Mouse (Mus musculus) left cerebral cortex, adult 11 months (tissue): Measurements from ENCODE around the gene Lypd6.

Source experiments
- DNase-seq: peaks from one replicate; pipeline ENCODE4 v3.0.0; 2022; ENCODE audit warnings: low spot score

Gene Lypd6

GRCm38 (mm10) chr2:50066246-50066967, at the start of gene Lypd6:
Gene Lypd6, plus strand, starts transcription at chr2:50066429.
- peak; percentile 53 for DNase-seq

DNA sequence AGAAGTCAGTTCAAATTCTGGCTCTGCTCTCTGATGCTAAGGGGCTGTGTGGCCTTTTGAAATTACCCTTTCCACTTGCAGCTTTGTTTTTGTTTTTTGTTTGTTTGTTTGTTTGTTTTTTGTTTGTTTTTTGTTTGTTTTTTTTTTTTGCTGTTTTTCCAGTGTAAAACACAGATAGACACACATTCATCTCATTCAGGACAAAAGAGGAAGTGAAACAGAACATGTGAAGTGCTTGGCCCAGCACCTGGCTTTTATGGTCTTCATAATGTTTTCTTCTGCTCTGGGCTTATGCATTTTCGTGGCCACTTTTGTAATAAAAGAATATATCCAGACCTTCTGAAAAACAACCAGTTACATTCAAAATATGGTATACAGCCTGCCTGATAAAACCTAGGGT, 46.8 kb upstream of the Lypd6 start:
- no peak for DNase-seq

DNA sequence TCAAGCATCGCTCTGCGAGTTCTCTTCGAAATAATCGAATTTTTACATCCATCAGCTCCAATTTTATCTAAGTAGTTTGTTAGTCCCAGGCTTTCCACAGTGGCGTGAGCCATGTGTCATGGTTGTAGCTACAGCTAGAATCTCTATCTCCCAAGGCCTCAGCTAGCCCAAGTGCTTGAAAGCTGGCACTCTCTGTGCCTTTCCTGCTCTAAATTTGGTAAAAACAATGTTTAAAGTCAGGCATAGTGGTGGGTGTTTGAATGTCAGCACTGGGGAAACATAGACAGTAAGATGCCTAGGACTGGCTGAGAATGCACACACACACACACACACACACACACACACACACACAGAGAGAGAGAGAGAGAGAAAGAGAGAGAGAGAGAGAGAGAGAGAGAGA, 40.7 kb upstream of the Lypd6 start:
- no peak for DNase-seq

DNA sequence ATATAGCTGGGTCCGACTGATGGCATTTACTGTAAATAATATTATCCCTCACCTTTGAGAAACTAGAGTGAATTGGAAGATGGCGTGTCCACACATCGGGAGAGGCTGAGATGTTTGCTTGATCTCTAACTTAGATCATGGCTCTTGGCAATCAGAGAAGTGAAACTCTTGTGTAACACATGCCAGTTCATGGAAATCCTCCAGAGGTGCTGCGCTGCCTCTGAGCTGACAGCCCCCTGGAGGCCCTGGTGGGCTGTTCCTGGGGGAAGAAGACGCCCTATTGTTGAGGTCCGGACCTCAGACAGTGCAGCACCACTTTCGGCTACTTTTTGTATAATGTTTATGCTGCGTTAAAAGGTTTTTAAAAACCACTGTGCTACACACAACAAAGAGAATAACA, 37.3 kb upstream of the Lypd6 start:
- no peak for DNase-seq

DNA sequence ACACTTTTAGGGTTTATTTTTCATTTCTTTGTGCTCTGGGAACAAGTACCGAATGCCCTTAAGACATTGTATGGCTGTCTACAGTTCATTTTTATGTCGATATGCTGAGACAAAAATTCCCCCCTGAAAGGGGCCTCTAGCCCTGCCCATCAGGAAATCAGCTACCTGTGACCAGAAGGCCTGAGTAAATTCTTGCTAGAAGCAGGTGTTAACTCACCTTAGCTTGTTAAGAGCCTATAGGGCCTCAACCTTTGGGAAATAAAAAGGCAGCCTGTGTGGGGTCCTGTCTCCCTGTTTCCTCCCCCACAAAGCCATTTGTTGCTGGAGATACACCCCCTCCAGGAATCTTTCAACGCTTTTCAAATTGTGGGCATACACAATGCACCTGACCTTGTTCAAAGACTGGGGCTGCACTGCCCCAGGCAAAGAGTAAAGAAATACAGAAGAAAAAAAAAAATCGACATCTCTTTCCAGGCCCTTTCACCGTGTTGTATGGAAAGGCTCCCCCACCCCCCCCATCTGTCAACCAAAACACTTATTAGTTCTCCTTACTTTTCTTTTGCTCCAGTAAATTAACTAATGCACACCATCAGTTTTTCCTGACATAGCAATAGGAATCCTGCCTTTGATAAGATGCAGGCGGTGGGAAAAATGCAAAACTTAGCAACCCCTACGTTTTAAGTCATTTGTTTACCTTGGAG, 21.9 kb upstream of the Lypd6 start:
- DNase-seq = no peak

GRCm38 (mm10) chr2:50044871-50045470, 21.3 kb upstream of the Lypd6 start:
- peak; percentile 25 for DNase-seq

GRCm38 (mm10) chr2:50045841-50046240, 20.4 kb upstream of the Lypd6 start:
- no peak for DNase-seq

DNA sequence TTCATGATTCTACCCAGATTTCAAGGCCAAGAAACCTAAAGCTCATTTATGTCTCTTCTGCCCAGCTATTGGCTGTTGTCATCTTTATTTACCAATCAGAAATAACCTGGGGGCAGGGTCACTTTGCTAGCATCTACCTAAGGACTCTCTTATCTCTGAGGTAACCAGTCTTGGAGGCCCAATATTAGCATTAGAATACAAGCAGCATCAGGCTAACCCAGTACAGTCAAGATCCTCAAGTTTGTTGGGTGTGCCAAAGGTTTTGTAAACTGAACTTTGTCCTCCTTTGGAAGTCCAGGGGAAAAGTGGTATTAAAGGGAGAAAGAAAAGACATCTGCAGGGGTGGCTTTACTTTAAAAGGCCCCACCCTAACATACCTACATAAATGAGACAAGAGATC, 17.8 kb upstream of the Lypd6 start:
- DNase-seq = no peak

- no peak for DNase-seq
Measured at GRCm38 (mm10) chr2:50053893-50054292, 12.3 kb upstream of the Lypd6 start.

- no peak for DNase-seq
Measured at GRCm38 (mm10) chr2:50065902-50066245, 355 bp upstream of the Lypd6 start.

GRCm38 (mm10) chr2:50066968-50067315, 713 bp downstream of the Lypd6 start:
- no peak for DNase-seq

- no peak for DNase-seq
Measured at GRCm38 (mm10) chr2:50069571-50070295, 3.5 kb downstream of the Lypd6 start.

DNA sequence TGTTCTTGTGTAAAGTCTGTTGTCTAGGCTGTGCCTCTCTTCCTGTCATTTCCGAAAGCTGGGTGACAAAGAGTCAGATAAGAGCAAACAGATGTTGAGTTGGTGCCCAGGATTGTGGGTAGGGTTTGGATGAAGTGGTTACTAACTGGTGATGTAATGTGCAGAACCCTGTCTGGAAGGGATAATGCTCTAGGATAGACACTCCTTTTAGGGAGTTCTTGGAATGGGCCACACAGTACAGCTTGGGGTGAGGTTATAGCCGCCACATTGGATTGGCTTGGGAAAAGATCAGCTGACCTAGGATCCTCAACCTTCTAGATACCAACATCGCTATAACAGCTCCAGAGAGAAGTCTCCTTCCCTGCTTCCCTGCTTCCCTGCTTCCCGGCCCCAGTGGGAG, 5.9 kb downstream of the Lypd6 start:
- no peak for DNase-seq

GRCm38 (mm10) chr2:50084746-50085145, 18.5 kb downstream of the Lypd6 start:
- DNase-seq = no peak

DNA sequence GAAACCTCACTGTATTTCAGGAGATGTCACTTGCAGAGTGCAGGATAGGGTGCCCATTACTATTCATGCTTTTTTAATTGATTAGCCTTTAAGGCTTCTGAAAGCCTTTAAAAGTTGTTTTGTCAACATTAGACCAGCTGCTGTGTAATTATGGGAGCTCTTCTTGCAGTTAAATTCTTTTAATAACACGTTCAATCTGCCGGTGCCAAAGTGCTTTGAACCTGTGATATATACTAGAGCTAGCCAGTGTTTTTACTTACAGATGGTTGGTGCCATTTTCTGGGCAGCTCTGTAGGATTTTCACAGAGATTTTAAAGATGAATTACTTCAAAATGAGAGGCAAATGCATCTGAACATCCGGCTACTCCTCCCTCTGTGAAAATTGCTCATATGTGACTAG, 21.5 kb downstream of the Lypd6 start:
- DNase-seq = no peak

DNA sequence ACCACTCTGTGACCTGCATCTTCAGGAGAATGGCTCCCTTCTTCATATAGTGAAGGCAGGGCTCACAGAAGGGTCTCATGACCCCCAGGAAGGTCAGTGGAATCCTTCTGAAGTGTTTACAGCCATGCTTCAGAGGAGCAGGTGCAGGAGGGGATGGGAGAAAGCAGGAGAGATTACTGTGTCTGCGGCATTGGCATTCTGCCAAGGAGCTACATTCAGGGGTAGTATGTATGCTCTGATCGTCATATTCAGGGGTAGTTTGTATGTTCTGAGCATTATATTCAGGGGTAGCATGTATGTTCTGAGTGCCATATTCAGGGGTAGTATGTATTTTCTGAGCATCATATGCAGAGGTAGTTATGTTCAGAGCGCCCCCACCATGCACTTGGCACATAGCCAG, 30.1 kb downstream of the Lypd6 start:
- DNase-seq = no peak

DNA sequence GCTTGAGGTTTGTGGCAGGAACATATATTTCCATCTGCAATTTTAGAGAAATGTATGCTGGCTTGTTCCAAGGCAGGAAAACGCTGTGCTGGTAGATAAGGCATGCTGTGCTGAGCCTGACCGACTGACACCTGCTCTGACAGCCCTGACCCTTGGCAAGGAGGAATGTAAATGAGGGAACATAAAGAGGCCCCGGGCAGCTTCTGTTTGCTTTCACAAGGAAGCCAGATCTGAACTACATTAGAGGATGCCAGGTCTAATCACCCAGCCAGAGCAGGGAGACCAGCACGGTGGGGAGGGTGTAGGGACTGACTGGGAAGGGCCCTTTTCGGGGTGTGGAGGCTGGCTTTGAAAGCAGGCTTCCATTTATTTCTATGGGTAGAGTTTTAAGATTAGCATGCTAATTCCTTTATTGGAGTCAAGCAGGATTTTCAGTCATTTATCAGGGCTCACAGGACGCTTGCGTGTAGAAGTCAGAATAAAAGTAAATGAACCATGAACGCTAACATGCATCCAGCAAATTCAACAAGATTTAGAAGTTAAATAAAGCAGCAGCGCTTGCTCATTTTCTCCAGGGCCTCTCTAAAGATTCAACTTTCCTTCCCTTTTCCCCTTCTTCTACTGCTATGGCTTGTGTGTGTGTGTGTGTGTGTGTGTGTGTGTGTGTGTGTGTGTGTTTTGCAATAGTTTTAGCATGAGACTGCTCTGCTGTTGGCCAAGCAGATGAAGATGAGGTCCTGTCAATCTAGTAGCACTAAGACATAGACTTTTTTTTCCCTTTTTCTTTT, 34.3 kb downstream of the Lypd6 start:
- no peak for DNase-seq

DNA sequence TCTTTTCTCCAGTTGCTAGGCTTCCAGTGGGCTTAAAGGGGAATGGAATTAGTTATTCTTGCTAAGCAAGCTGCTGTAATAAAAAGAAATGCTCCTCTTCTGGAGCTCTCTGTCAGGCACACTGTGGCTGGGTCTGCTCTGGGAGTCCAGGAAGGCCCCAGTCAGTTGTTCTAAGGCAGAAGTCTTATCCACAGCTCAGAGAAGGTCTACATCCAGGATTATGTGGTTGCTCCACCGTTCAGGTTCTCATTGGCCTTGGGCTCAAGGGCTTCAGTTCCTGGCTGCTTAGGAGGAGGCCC, 34.9 kb downstream of the Lypd6 start:
- no peak for DNase-seq

- DNase-seq = no peak
Measured at GRCm38 (mm10) chr2:50103850-50104503, 37.7 kb downstream of the Lypd6 start.

DNA sequence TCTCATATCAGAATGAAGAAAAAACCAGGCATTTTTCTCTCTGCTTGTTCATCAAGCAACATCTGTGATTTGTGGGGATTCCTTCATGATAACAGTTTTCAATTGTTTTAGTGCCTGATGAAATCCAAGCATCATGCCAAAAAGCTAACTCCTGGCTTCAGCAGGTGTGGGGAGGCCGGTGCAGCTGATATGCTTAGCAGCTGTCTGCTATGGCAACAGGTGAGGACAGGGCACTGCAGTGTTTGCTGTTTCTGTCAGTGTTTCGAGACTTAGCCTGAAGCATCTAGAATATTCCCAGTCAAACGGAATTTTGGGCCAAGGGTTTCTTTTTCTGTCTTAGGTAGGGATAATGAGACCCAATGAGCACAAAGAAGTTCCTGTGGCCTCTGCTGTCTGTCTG, 39.4 kb downstream of the Lypd6 start:
- DNase-seq = no peak

GRCm38 (mm10) chr2:50105992-50106391, 39.8 kb downstream of the Lypd6 start:
- DNase-seq = no peak

DNA sequence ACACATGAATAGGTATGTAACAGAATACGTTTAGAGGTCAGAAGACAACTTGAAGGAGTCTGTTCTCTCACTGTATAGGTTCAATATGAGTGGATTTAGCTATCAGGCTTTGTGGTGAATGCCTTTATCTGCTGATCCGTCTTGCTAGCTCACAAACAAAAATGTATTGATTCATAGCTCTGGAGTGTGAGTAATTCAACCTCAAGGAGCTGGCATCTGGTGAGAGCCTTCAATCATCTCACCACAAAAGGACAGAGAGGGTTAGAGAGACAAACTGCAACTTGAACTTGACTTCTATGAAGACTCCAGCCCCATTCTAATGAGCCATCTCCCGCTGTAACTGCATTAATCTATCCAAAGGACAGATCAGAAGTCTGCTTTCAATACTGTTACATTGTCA, 40.6 kb downstream of the Lypd6 start:
- no peak for DNase-seq
